Mouse (Mus musculus): ENCODE data around the gene Zfp663. TPM values are rescaled to one million over a fixed set of nuclear protein-coding genes. Genes with fewer than 3 reads are reported as not detected.

The Zfp663 gene
- polyA plus RNA-seq (2017; shearing (Covaris generic)), result not detected

DNA sequence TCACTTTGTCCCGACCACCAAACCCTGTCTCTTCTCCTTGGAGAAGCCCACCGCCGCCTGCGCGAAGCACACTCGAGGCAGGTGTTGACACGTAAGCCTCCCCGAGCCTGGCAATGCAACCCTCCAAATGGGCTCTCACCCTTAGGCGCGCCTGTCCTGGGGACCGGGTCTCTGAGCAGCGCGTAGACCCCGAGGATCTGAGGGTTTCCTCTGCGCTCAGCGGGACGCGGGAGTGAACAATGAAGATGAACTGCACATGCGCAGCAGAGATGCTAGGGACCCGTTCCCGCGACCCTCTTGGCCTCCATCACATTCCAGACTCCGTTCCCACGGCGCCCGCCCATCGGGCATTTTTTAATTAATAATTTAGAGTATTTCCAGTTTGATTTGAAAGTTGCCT lies at the start of gene Zfp663:
Gene Zfp663 (minus strand): TSS at position 234 of the 400 bp plus-strand sequence.

DNA sequence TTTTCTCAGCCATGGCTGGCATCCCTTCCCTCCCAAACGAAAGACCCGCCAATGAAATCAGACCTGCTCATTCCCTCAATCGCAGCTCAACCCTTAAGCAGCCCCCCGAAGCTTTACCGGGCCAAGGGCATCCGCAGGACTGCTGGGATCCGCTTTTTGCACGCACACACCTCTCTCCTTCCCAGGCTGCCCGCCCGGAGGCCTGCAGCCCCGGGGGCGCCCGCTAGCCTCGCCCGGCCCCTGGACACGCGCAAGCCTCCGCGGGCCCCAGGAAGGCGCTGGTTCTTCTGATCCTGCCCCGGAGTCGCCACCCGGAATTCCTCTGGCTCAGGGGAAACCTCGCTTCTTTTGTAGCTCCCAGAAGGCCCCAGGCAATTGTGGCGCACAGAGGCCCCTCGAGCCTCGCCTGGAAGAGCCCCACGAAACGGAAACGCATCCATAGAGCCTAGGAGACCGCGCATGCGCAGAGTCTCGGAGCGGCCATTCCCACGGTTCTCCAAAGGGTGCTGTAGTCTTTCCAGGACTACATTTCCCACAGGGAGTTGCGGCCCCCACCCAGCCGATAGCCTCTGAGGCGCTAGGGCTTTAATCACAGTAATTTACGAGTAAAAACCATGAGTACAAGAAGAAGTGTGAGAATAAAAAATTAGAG lies 19.4 kb upstream of the Zfp663 start, which contains the start of gene Zfp334:
Gene Zfp334 (minus strand): TSS at position 416 of the 652 bp plus-strand sequence.

DNA sequence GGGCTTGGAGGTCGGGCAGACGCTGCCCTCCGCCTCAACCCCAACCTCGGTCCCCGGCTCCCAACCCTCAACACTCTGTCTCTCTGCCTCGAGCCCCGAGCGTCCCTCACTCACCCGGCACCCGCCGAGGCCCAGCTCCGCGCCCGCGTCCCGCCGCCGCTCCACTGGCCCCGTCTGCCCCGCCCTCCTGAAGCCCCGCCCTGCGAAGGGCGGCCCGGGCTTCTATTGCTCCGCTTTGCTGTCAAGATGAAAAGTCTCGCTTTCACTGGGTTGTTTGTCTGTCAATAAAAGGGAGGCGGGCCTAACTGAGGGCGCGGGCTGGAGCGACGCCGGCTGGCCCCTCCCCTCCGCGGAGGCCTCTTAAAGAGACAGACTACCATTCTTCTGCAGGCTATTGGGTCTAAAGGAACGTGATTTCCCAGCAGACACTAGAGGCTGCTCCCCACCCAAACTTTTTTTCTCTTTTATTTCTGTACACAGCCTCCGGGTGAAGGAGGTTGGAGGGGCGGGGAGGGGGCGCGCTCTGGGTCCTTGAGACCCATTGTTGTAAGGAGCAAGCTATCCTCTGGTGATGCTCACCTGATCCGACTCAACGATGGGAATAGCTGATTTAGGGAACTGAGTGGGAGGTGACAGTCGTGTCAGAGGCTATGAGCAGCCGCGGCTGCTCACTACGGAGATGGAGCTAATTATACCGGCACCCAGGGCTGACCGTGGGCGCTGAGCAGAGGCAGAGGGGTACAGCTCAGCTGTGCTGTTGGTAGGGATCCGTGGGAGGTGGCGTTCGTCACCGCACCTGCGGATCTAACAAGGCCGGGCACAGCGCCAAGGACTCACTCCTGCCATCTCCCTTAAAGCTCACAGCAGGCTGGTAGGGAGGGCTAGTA lies 42.0 kb downstream of the Zfp663 start, which contains the start of gene Elmo2:
Gene Elmo2 (minus strand): TSS at position 176 of the 887 bp plus-strand sequence.

Other genes with a start within 250 kb of the Zfp663 start
- not detected for gene Cdh22, start 133.9 kb downstream of the Zfp663 start, polyA plus RNA-seq (2017; shearing (Covaris generic))
- 32.5 TPM for gene Slc35c2, start 80.9 kb downstream of the Zfp663 start, polyA plus RNA-seq (2017; shearing (Covaris generic))
- gene Elmo2, start 42.2 kb downstream of the Zfp663 start, polyA plus RNA-seq (2017; shearing (Covaris generic)), result 41.0 TPM
- gene Zfp334, start 19.5 kb upstream of the Zfp663 start, polyA plus RNA-seq (2017; shearing (Covaris generic)), result not detected
- not detected for gene Ocstamp, start 31.7 kb upstream of the Zfp663 start, polyA plus RNA-seq (2017; shearing (Covaris generic))
- gene Slc13a3, start 104.5 kb upstream of the Zfp663 start, polyA plus RNA-seq (2017; shearing (Covaris generic)), result not detected
- gene Trp53rka, start 124.6 kb upstream of the Zfp663 start, polyA plus RNA-seq (2017; shearing (Covaris generic)), result 26.1 TPM
- not detected for gene Slc2a10, start 135.1 kb upstream of the Zfp663 start, polyA plus RNA-seq (2017; shearing (Covaris generic))
- gene Eya2, start 226.3 kb upstream of the Zfp663 start, polyA plus RNA-seq (2017; shearing (Covaris generic)), result 28.1 TPM

All from naive thymus-derived CD4-positive, alpha-beta T cell, adult 5 months (primary cell).